Mouse (Mus musculus) CD4-positive helper T cell, adult 2 months (primary cell): ENCODE results near the gene Dnttip2.
"Not testable (repeated sequence)": the region's sequence is repeated elsewhere in the genome, so short reads cannot be mapped to it uniquely, and the experiment has no call there.

ENCODE experiments used
- DNase-seq: peaks from one replicate; pipeline ENCODE4 v3.0.0-alpha.2; 2012; ENCODE audit warnings: low read depth, missing footprints, low spot score

The Dnttip2 gene

DNA sequence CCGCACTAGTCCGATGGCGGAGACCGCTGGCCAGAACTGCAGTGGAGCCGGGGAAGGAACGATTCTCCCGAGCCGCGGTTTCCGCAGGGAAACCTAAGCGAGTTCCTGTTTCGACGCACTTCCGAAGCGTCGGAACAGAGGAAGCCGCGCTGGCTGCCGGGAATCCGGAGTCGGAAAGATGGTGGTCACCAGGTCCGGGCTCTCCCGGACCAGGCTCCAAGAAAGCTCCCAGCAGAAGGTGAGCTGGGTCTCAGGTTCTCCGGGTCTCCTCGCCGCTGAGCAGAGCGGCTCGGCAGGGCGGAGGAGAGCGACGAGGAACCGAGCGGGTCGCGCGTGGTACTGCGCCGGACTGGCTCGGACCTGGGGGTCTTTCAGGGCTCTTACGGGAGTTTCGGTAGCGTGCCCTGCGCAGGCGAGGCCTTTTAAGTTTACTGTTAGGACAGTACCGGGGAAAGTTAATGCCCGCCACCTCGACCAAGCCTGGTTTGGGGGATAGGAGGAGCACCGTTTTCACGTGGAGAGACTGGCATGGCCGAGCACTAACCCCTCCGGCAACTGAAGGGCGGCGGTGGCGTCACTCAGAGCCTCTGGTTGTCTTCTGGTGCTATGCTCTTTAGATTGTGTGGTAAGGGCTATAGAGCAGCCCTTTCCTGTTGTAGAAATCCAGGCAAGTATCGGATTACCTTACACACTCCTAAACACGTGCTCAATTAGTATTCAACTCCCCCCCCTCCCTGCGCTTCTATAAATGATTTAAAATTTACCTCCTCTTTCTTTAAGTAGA, at the start of gene Dnttip2:
Dnttip2 (plus strand) TSS at position 148 of the 784 bp plus-strand sequence.
- DNase-seq, result peak; percentile 91

DNA sequence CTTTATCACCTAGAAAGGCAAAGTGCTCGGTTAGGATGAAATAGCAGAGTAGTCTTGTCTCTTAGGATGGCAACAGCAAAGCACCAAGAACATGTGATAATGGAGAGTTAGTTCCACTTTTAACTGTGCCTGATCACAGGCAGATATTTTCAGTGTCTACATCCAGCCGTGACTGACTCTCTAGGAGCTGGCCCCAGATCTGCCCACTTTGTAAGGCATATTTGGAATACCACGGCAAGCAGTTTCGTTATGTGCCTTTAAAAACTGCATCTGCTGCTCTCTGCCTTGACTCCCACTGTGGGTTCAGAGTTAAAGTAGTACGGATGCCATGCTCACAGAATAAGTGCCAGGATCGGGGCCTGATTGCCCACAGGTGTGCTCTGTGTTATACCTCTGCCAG, 47.2 kb upstream of the Dnttip2 start:
- not testable (repeated sequence) for DNase-seq

DNA sequence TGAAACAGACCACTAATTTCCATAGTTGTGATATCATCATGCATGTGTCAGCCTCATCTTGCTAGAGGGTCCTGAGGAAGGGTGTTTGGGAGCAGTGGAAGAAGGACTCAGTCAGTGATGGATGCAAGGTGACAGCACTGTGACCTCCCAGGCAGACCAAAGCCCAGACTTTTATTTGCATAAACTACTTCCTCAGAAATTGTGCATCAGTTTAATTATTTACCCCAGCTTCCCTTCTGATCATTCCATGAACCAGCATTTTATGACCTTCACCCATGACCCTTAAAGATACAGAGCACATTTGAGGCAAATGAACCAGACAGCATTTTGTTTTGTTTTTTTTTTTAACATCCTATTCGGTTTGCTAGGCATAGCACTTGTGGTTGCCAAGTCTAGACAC, 38.4 kb upstream of the Dnttip2 start:
- DNase-seq, result no peak

DNA sequence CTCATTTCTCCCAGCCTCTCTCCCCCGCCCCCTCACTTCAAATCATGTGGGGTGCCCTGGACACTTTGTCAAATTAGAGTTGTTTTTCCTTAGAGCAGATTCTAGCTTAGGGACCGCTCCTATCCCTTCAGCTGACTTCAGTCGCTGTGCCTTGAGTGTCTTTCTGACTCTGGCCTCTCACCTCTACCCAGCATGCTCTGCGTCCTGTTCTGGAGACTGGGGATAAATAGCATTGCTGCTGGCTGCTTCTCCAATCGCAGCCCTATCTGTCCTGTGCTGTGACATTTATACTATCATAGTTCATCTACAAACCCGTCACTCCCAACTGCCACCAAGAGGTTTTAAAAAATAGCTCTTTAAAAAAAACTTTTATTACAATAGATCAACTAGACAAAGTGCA, 31.3 kb upstream of the Dnttip2 start:
- DNase-seq, result no peak

DNA sequence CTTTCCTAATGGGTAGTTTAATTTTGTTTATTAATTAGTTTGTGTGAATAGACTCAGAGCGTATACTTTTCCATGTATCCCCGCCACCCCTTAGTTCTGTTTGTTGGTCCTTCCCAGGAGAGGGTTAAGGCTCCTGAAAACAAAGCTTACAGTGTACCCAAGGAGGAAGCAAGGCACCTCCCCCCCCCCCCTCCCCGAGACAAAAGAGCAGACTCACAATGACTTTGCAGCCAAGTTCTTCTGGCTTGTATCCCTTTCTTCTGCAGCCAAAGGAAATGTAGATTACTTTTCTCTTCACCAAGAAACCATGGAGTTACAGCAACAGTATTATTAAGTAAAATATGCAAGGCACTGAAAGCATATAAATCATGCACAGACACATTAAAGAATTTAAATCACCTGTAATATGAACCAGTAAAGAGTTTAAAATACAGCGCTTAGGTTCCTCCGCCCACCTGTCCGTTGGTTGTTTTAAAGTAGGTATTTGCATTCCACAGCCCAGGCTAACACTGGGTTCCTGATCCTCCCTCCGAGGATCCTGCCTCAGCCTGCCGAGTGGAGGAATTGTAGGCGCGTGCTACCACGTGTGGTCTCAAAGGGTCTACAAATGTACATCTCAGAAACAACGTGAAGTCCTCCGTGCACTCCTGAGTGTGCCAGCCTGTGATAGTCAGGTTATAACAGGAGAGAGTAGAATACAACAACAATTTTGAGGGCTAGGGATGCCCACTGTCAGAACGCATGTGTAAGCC, 30.6 kb upstream of the Dnttip2 start:
- DNase-seq, result no peak

DNA sequence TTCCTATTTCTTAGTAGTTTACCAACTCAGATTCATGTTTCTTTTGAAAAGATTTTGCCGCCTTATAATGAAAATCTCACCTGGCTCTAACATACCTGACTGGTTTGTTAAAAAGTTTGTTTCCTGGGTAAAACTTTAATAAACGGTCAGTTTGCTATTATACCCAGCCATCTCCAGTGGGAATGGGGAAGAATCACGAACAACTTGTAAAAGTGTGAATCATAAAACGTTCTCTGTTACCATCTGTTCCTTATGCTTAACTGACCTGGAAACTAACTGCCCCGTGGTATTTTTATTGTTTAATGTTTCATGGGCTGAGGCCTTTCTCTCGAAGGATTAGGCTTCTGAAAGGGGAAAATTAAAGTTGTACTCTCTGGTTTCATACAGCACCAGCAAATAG, 29.4 kb upstream of the Dnttip2 start:
- DNase-seq, result no peak

DNA sequence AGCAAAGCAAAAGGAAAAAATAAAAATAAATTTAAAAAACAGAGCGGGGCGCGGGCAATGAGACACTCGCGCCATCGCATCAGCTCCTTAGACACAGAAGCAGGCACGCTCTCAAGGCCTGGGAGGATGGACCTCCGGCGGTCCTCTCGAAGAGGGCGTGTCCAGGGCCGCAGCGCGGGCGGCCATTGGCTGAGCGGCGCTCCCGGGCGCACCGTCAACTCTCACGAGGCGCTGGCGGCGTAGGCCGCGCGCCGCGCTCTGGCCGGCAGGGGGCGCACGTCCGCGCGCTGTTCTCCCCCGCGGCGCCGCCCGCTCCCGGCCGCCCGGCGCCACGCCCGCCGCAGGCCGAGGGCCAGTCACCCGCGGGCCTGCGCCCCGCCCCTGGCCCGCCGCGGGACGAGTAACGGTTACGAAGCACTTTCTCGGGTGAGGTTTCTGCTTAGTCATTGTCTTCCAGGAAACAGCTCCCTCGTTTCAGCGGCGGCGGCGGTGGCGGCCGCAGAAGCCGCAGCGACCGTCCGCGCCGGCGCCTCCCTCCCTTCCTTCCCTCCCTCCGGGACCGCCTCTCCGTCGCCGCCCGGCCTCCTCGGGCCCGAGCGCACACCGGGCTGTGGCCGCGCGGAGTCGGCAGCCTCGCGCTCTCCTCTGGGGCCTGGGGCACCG, 28.8 kb upstream of the Dnttip2 start, which contains the start of gene Gclm:
Gclm (plus strand) TSS at position 343 of the 663 bp plus-strand sequence.
- DNase-seq, result peak; percentile 96

DNA sequence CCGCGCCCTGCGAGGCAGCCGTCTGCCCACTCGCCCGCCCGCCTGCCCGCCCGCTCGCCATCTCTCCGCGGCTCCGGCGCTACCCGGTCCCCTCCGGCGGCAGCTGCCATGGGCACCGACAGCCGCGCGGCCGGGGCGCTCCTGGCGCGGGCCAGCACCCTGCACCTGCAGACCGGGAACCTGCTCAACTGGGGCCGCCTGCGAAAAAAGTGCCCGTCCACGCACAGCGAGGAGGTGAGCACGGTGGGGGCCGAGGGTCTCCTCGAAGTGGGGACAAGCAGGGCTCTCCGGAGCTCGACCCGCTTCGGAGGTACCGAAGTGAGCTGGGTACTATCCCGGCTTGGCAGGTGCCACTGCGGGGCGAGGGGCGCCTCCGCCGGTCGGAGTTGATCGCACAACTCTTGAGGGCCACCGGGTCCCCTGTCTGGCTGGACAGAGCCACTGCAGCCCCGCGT, 28.3 kb upstream of the Dnttip2 start:
- DNase-seq, result no peak

DNA sequence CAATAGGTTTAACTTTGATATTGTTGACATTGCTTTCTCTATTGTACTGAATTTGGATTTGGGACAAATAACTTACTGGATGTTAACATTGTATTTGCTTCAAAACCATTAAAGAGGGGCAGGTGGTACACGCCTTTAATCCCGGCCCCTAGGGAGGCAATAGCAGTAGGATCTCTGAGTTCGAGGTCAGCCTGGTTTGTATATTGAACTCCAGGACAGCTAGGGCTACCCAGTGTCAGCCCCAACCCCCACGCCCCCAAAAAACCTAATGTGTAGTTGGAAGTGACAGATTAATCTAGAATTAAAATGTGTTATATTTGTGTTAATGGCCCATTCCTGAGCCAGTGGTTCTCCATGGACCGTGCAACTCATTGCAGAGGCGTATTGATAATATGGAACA, 27.8 kb upstream of the Dnttip2 start:
- DNase-seq, result no peak

DNA sequence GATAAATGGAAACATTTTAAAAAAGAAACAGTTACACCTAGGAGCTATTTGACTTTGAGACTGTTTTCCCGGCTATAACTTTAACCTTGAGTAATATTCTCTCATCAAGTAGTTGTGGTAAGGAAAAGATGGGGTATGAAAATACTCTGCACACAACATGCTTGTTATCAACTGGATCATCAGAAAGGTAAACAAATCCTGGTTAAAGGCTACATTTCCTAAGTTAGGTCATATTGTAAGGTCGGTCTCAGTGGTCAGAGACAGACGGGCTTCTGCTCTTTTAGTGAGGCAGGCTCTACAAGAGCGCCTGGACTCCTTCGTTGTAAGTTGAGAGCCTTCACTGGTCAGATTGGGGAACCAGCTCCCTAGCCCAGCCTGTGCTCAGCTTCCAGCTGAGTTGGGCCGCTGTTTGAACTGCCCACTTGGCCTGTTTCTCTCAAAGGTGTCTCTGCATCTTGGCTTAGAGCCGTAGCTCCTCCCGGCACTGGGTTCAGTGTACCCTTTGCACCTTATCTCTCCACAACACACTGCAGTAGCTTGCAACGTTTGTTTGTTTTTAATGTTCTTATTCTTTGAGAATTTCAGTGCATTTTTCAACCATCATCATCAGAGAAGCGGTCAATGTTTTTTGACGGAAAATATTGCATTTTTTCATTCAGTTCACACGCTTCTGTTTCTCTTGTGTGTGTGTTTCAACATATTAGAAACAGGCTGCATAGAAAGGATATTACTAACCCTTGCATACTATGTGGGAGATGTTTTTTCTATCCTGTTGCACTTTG, 27.0 kb upstream of the Dnttip2 start:
- DNase-seq, result no peak

DNA sequence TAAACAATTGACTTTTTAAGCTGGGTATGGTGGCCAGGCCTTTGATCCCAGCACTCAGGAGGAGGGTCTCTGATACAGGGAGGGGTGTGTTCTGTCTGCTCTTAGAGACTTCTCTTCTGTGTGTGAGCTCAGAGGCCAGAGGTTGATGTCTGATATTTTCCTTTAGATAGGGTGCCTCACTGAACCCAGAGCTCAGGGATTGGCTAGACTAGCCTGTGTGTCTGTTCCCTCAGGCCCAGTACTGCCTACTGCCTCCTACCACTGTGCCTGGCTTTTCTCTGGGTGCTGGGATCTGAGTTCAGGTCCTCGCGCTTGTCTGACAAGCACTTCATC, 26.5 kb upstream of the Dnttip2 start:
- no peak for DNase-seq

DNA sequence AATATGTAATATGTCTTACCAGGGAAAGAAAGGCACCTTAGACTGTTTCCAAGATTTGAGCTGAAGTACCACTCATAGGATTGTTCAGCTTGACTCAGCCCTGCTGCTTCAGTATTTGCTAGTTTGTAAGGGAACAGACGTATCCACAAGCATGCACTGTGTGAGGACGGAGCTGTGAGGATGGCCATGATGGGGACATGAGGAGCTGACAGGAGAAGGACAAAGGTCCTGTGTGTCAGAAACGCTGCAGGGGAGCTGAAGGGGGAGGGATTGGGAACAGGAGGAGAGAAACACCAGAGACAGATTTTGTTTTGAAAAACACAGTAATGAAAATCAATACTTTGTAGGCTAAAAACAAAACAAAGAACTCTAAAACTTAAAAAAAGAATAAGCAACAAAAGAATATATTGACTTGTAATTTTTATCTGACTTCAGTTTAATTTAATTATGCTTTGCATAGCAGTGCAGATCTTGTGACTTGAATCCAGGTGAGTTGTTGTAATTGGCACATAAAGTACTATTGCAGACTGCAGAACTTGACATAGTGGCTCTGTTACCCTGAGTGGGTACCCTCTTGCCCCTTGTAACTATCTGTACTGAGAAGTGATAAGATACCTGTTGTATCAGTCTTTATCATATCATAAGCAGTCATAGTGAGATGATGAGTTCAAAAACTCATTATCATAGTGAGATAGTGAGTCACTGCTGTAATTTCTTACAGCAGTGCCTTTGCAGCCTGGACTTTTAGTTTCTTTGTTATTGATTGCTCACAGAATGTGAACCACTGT, 21.5 kb upstream of the Dnttip2 start:
- DNase-seq, result no peak

DNA sequence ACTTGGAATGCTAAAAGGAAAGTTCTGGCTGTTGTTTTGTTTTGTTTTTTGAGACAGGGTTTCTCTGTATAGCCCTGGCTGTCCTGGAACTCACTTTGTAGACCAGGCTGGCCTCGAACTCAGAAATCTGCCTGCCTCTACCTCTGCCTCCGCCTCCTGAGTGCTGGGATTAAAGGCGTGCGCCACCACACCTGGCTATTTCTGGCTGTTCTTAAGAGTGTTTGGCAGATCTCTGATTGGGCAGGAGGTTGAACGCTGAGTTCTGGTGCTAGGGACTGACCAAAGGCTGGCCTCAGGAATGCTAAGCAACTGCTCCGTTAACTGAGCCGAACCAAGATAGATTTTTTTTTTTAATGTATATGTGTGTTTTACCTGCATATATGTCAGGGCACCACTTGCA, 20.1 kb upstream of the Dnttip2 start:
- DNase-seq, result not testable (repeated sequence)

DNA sequence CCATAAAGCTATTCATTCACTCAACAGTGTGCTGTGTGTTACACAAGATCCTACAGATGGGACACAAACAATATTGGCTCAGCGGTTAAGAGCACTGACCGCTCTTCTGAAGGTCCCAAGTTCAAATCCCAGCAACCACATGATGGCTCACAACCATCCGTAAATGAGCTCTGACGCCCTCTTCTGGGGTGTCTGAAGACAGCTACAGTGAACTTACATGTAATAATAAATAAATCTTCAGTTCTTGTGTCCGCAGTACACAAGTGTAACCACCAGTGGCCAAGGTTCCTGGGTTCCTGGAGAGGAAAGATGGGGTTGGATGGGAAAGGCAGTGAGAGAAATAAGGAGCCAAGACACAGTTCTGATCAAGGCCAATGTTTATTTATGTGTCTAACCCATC, 4.2 kb upstream of the Dnttip2 start:
- DNase-seq, result peak; percentile 24

DNA sequence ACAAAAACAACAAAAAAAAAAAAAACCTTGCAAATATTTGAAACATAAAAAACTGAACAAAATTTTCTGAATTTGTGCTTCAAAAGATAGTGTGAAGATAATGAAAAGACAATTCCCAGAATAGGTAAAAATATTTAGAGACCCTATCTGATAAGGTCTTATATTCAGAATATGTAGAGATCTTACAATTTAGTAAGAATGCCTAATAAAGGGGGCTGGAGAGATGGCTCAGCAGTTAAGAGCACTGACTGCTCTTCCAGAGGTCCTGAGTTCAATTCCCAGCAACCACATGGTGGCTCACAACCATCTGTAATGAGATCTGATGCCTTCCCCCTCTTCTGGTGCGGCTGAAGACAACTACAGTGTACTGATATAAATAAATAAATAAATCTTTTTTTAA, 1.6 kb upstream of the Dnttip2 start:
- DNase-seq, result not testable (repeated sequence)

DNA sequence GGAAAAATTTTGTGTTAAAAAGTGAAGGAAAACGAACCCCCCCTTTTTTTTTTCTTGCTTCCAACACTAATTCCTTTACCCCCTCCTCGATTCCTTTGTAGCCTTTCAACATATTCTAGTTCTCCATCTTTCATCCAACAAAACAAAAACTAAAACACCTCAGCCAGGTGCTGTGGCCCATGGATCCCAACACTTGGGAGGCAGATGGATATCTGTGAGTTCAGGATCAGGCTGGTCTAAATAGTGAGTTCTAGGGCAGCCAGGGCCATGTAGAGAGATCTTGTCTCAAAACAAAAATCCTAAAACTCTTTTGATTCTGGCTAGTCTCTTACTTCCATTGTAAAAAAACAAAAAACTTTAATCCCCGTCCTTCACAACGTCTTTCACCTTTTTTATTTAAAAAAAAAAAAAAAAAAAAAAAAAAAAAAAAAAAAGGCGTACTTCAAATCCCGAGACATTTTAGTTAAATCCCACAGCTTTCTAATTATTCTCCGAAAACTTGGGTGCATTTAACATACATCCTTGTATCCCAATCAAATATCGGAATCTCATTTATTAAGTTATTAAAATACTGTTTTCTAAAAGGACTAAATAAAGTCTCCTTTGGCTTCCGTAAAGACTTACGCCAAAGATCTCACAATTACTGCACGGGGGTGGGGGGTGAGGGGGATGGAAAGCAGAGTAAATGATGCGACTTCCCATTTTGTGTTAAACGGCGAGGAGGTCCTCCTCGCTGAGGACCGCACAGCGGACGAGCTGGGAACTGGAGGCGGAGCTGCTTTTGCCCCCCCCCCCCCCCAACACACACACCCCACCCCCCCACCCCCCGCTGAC, 564 bp upstream of the Dnttip2 start:
- DNase-seq, result no peak

DNA sequence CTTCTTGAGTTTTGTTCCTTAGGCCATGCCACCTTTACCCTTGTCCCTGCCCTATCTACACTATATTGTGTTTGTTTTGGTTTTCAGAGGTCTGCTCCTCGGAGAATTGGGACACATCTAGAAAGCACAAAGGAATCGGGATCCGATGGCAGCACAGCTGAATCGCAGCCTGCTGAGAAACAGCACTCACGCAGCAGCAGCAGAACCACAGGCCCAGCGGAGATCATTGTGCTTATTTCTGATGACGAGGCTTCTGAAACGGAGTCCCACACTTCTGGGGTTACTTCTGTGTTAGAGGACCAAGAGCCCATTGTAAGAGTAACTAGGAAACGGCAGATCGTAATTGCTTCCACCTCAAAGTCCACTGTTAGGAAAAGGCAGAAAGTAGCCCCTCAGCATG, 923 bp downstream of the Dnttip2 start:
- no peak for DNase-seq

DNA sequence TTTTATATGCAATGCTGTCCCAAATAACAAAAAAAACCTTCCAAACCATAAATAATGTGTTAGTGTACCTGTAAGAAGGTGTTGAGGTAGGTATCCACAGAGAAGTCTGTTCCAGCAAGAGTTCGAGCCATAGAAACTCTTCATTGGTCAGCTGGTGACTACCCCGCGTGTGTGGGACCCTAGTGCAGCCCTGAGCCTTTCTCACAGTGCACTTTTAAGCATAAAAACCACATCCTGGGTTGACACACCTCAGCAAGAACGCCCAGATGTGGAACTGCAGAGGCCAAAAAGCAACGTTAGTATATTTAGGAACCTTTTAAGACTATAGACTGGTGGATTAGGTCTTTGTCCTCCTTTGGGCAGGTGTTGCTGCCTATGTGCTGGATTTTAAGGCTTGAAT, 13.0 kb downstream of the Dnttip2 start:
- peak; percentile 60 for DNase-seq

DNA sequence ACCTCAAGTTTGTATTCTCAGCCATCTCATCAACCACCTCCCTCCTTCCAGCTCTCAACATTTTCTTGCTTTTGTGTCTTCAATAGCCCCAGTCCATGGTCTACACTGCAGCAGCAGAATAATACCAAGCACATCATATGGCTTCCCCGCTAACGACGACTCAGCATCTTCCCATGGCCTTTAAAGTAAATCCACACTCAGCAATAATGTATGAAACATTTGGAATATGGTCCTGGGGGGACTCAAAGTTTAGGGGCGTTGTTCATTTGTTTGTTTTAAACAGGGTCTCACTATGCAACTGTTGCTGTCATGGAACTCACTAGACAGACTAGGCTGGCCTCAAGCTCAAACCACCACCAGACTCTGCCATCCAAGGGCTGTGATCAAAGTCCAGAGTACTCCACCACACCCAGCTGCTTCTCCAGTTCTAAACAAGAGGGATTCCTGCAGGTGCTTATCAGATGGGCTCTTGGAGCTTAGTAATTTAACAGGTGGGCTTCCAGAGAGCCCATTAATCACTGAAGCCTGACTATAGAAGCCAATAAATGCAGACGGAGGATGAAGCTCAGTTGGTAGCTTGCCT, 14.5 kb downstream of the Dnttip2 start:
- DNase-seq, result no peak

DNA sequence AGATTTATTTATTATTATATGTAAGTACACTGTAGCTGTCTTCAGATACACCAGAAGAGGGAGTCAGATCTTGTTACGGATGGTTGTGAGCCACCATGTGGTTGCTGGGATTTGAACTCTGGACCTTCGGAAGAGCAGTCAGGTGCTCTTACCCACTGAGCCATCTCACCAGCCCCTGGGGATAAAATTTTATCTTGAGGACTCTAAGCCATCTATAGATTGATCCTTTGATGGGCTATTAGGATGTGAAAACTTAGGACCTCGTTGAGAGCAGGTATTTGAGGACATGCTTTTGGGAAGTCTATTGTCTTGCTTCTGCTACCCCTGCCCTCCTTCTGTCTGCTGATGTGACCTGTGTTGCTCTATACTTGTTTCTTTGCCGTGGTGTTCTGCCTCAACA, 15.2 kb downstream of the Dnttip2 start:
- DNase-seq, result not testable (repeated sequence)
